Mouse (Mus musculus) CH12.LX (cell line): Measurements from ENCODE around the gene Prss57. TPM values are rescaled to one million over a fixed set of nuclear protein-coding genes. Genes with fewer than 3 reads are reported as not detected.
A peak's percentile ranks its signal among the peaks of the same experiment; 100 is the strongest.

ENCODE experiments used
- DNase-seq: peaks from one replicate; pipeline ENCODE4 v3.0.0-alpha.2; 2013; ENCODE audit errors: extremely low read depth
- H3K27ac ChIP-seq: 2 replicates; pipeline ENCODE4 v1.5.1; 2012; ENCODE audit warnings: low read depth, mild to moderate bottlenecking, control low read depth, moderate library complexity; ENCODE audit not compliant: insufficient read depth
- H3K27me3 ChIP-seq: replicated peaks from 2 replicates; pipeline ENCODE3; 2012; ENCODE audit warnings: inconsistent platforms
- H3K36me3 ChIP-seq, 2 experiments: replicated peaks in 1 of 2; 2 replicates each; pipeline versions ENCODE3 to v1.6.1; 2012; ENCODE audit warnings: inconsistent platforms in 1 of 2, low read length in 1 of 2, mild to moderate bottlenecking in 1 of 2, mixed read lengths in 1 of 2, moderate library complexity in 1 of 2; ENCODE audit not compliant: control insufficient read depth in 1 of 2, insufficient read depth in 1 of 2
- H3K4me1 ChIP-seq, 2 experiments: 2 replicates each; pipeline ENCODE4 v1.6.1; 2012; ENCODE audit warnings: inconsistent platforms in 1 of 2, moderate library complexity in 1 of 2; ENCODE audit not compliant: insufficient read depth in 2 of 2, control insufficient read depth in 1 of 2
- H3K4me2 ChIP-seq: 2 replicates; pipeline ENCODE4 v1.6.1; 2012; ENCODE audit warnings: low read depth, mild to moderate bottlenecking, control low read depth; ENCODE audit not compliant: poor library complexity, insufficient read depth, severe bottlenecking
- H3K4me3 ChIP-seq, 3 experiments: fragments of 150-350 bp in 1 of 3; sonication (generic) in 1 of 3; replicated peaks in 1 of 3; 2 replicates each; pipeline versions ENCODE3 to v1.5.1; 2011 to 2012; ENCODE audit warnings: low read depth in 2 of 3, low read length in 2 of 3, mild to moderate bottlenecking in 2 of 3, moderate library complexity in 2 of 3, control low read depth in 1 of 3, improper control_type of control experiment in 1 of 3, inconsistent platforms in 1 of 3, mixed read lengths in 1 of 3; ENCODE audit not compliant: poor library complexity in 1 of 3
- H3K79me2 ChIP-seq: replicated peaks from 2 replicates; pipeline ENCODE4 v1.6.1; 2012; ENCODE audit warnings: mild to moderate bottlenecking, moderate library complexity; ENCODE audit not compliant: control insufficient read depth, poor library complexity, insufficient read depth, severe bottlenecking; ENCODE audit errors: extremely low read depth
- H3K9ac ChIP-seq: 2 replicates; pipeline ENCODE4 v1.6.1; 2012; ENCODE audit warnings: low read depth, mild to moderate bottlenecking, control low read depth, moderate library complexity; ENCODE audit not compliant: insufficient read depth
- H3K9me3 ChIP-seq: replicated peaks from 2 replicates; pipeline ENCODE3; 2012; ENCODE audit warnings: low read length, inconsistent platforms, mixed read lengths
- CHD1 ChIP-seq: IDR thresholded peaks from 2 replicates; pipeline ENCODE4 v1.6.1; 2012; ENCODE audit warnings: low read depth, low read length, improper control_type of control experiment, inconsistent platforms
- CTCF ChIP-seq, 2 experiments: IDR thresholded peaks in 1 of 2; conservative IDR thresholded peaks in 1 of 2; 2 replicates each; pipeline ENCODE4 v1.5.1; 2011 to 2012; ENCODE audit warnings: low read depth in 2 of 2, low read length in 2 of 2, improper control_type of control experiment in 1 of 2, inconsistent platforms in 1 of 2, mild to moderate bottlenecking in 1 of 2, moderate library complexity in 1 of 2
- ELF1 ChIP-seq: IDR thresholded peaks from 2 replicates; pipeline ENCODE4 v1.6.1; 2014; ENCODE audit warnings: low read depth, mild to moderate bottlenecking, inconsistent platforms, low read length, improper control_type of control experiment
- EP300 ChIP-seq: IDR thresholded peaks from 2 replicates; pipeline ENCODE4 v1.6.1; 2011; ENCODE audit warnings: low read length, improper control_type of control experiment
- HCFC1 ChIP-seq: IDR thresholded peaks from 2 replicates; pipeline ENCODE4 v1.6.1; 2012; ENCODE audit warnings: low read depth, mild to moderate bottlenecking, inconsistent platforms, low read length, improper control_type of control experiment
- IRF4 ChIP-seq: IDR thresholded peaks from 2 replicates; pipeline ENCODE4 v1.6.1; 2014; ENCODE audit warnings: low read depth, mild to moderate bottlenecking, inconsistent platforms, low read length, improper control_type of control experiment
- MAFK ChIP-seq: IDR thresholded peaks from 2 replicates; pipeline ENCODE4 v1.6.1; 2011; ENCODE audit warnings: low read length, improper control_type of control experiment; ENCODE audit not compliant: insufficient replicate concordance
- MAZ ChIP-seq: IDR thresholded peaks from 2 replicates; pipeline ENCODE4 v1.6.1; 2012; ENCODE audit warnings: low read depth, mild to moderate bottlenecking, inconsistent platforms, low read length, improper control_type of control experiment, moderate library complexity
- MEF2A ChIP-seq: IDR thresholded peaks from 2 replicates; pipeline ENCODE4 v1.6.1; 2014; ENCODE audit warnings: low read depth, mild to moderate bottlenecking, inconsistent platforms, low read length, improper control_type of control experiment, borderline replicate concordance
- NELFE ChIP-seq: IDR thresholded peaks from 2 replicates; pipeline ENCODE4 v1.6.1; 2011; ENCODE audit warnings: low read depth, low read length, improper control_type of control experiment
- NRF1 ChIP-seq: IDR thresholded peaks from 2 replicates; pipeline ENCODE4 v1.6.1; 2014; ENCODE audit warnings: low read depth, mild to moderate bottlenecking, inconsistent platforms, low read length, improper control_type of control experiment, moderate library complexity
- POLR2A ChIP-seq: IDR thresholded peaks from 2 replicates; pipeline ENCODE4 v1.6.1; 2011; ENCODE audit warnings: low read depth, mild to moderate bottlenecking, improper control_type of control experiment, low read length
- RAD21 ChIP-seq: IDR thresholded peaks from 2 replicates; pipeline ENCODE4 v1.6.1; 2011; ENCODE audit warnings: low read depth, mild to moderate bottlenecking, low read length, improper control_type of control experiment, moderate library complexity
- SMC3 ChIP-seq: IDR thresholded peaks from 2 replicates; pipeline ENCODE4 v1.6.1; 2011; ENCODE audit warnings: low read depth, low read length, improper control_type of control experiment
- USF1 ChIP-seq: IDR thresholded peaks from 2 replicates; pipeline ENCODE4 v1.6.1; 2014; ENCODE audit warnings: low read depth, mild to moderate bottlenecking, inconsistent platforms, low read length, improper control_type of control experiment
- ZKSCAN1 ChIP-seq: IDR thresholded peaks from 2 replicates; pipeline ENCODE4 v1.6.1; 2012; ENCODE audit warnings: low read depth, inconsistent platforms, low read length, improper control_type of control experiment, borderline replicate concordance
- ZMIZ1 ChIP-seq: IDR thresholded peaks from 2 replicates; pipeline ENCODE4 v1.6.1; 2012; ENCODE audit warnings: low read depth, mild to moderate bottlenecking, inconsistent platforms, low read length, improper control_type of control experiment
- dilution Hi-C: fragments of 300-500 bp; cut with MboI; formaldehyde crosslinking; loops from 2 replicates; pipeline ENCODE4 v1.14.3; 2020; ENCODE audit warnings: low sequenced_read_pairs; ENCODE audit not compliant: extremely low pct_unique_long_range_greater_than_20kb, extremely low pct_ligation_motif_present
- in situ Hi-C: fragments of 300-500 bp; cut with MboI; formaldehyde crosslinking; loops from 3 replicates; pipeline ENCODE4 v1.14.3; 2019; ENCODE audit warnings: low sequenced_read_pairs, low pct_ligation_motif_present, low pct_unique_long_range_greater_than_20kb, mixed read lengths
- polyA plus RNA-seq: library from polyadenylated mRNA; unstranded; fragments of >175 nt; gene quantifications from 2 replicates; pipeline ENCODE4 v1.2.1, GENCODE M21; 2012; ENCODE audit warnings: low read depth; ENCODE audit not compliant: insufficient read length
- total RNA-seq, 2 experiments: library from RNA; depleted of rRNA; stranded (reverse); fragments of 300-350 nt in 1 of 2; fragments of >200 nt in 1 of 2; gene quantifications; 2 replicates each; pipeline ENCODE4 v1.2.3; 2012 to 2014

Prss57 gene
- total and polyA plus RNA-seq, 3 experiments = 0.08 TPM; not detected in 2

GRCm38 (mm10) chr10:79793738-79794490 lies 3.2 kb upstream of the Prss57 start:
- dilution Hi-C loops = no loop called here
- Histone ChIP-seq H3K27me3 (peaks cover 40% of the 10 kb centered on the region), H3K9me3 (peaks cover 3% of the 10 kb centered on the region), H3K27ac (no peak overlapping the region), H3K4me1 (peaks cover 8 to 37% of the 10 kb centered on the region in 2 experiments), H3K4me3 (peak overlapping the region; percentile 37 to 75 (median 54)), H3K79me2 (no peaks in the 10 kb centered on the region), H3K36me3 (no peaks in the 10 kb centered on the region), H3K9ac (peak overlapping the region; percentile 62; the same call in 1 of the 2 replicates), H3K4me2 (peak overlapping the region; percentile 69)
- no peak for TF ChIP-seq ZMIZ1
- TF ChIP-seq ELF1 = no peak
- no peak for TF ChIP-seq MAFK
- TF ChIP-seq HCFC1 = no peak
- TF ChIP-seq MAZ = peak; percentile 23; the same call in 1 of the 2 replicates
- no peak for TF ChIP-seq CTCF (conservative IDR thresholded peaks at IDR 0.05 in 1 of 2, IDR thresholded peaks at IDR 0.05 in 1 of 2; ENCODE audit: low read depth in 2 of 2, low read length in 2 of 2)
- TF ChIP-seq ZKSCAN1 = no peak
- TF ChIP-seq NELFE = no peak
- TF ChIP-seq SMC3 = no peak
- in situ Hi-C loops = no loop called here
- DNase-seq = no peak

GRCm38 (mm10) chr10:79793051-79793737 lies 2.4 kb upstream of the Prss57 start, which contains the start of gene Palm:
Palm (plus strand) TSS chr10:79793572.
- dilution Hi-C loops = no loop called here
- Histone ChIP-seq H3K27me3 (peaks cover 40% of the 10 kb centered on the region), H3K9me3 (peaks cover 3% of the 10 kb centered on the region), H3K79me2 (no peaks in the 10 kb centered on the region), H3K4me1 (peaks cover 10 to 38% of the 10 kb centered on the region in 2 experiments), H3K4me3 (peak within 1 kb of the TSS; percentile 37 to 75 (median 54)), H3K36me3 (no peaks in the 10 kb centered on the region), H3K4me2 (peak within 1 kb of the TSS; percentile 69), H3K27ac (no peak within 1 kb of the TSS), H3K9ac (peak within 1 kb of the TSS; percentile 62; the same call in 1 of the 2 replicates)
- in situ Hi-C loops = no loop called here
- TF ChIP-seq CHD1 (no peak), POLR2A (peak; percentile 19; the same call in 1 of the 2 replicates), NELFE (no peak), MAZ (no peak), SMC3 (peak; percentile 64), ZMIZ1 (no peak), EP300 (no peak), MEF2A (peak; percentile 33; the same call in 1 of the 2 replicates), RAD21 (peak; percentile 6), NRF1 (peak; percentile 60), CTCF (conservative IDR thresholded peaks at IDR 0.05 in 1 of 2, IDR thresholded peaks at IDR 0.05 in 1 of 2; ENCODE audit: low read depth in 2 of 2, low read length in 2 of 2) (peak in 1 of 2 experiments; percentile 76; a peak in 2 of 4 replicates), IRF4 (0 out of 2 replicates have a peak, but pooled peaks have one; percentile 6), USF1 (no peak)
- no peak for DNase-seq
